Mouse (Mus musculus) G1E (cell line): Measurements from ENCODE around the gene D330045A20Rik.

Source experiments
- CTCF ChIP-seq: IDR thresholded peaks from 2 replicates; pipeline ENCODE4 v1.5.1; 2012; ENCODE audit warnings: low read depth, low read length, inconsistent platforms, mixed read lengths
- GATA1 ChIP-seq: IDR thresholded peaks from 2 replicates; pipeline ENCODE4 v1.6.1; 2012; ENCODE audit warnings: borderline replicate concordance, low read length, inconsistent platforms, mixed read lengths
- POLR2AphosphoS5 ChIP-seq: IDR thresholded peaks from 2 replicates; pipeline ENCODE4 v1.6.1; 2012; ENCODE audit warnings: low read depth, low read length, inconsistent platforms; ENCODE audit not compliant: insufficient replicate concordance
- TAL1 ChIP-seq: conservative IDR thresholded peaks from 2 replicates; pipeline ENCODE4 v1.6.1; 2012; ENCODE audit warnings: low read depth, low read length, inconsistent platforms, mixed read lengths

DNA sequence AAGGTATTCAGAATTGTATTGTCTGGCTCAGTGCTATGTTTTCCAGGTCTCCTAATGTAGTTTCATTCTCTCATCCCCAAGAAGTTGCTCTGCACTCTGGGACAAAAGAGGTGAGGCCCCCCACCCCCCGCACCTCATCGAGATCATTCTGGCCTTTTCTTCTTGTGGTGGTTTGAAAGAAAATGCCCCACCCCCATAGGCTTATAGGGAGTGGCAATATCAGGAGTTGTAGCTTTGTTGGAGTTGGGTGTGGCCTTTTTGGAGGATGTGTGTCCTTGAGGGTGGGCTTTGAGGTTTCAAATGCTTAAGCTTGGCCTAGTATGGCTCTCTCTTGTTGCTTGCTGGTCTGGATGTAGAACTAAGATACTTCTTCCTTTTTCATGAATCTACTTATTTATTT is 36.0 kb downstream of the D330045A20Rik start:
- no peak for TF ChIP-seq TAL1
- TF ChIP-seq CTCF, result no peak
- no peak for TF ChIP-seq GATA1
- TF ChIP-seq POLR2AphosphoS5, result no peak
